Mouse (Mus musculus): ENCODE data around the gene Tmem234.

DNA sequence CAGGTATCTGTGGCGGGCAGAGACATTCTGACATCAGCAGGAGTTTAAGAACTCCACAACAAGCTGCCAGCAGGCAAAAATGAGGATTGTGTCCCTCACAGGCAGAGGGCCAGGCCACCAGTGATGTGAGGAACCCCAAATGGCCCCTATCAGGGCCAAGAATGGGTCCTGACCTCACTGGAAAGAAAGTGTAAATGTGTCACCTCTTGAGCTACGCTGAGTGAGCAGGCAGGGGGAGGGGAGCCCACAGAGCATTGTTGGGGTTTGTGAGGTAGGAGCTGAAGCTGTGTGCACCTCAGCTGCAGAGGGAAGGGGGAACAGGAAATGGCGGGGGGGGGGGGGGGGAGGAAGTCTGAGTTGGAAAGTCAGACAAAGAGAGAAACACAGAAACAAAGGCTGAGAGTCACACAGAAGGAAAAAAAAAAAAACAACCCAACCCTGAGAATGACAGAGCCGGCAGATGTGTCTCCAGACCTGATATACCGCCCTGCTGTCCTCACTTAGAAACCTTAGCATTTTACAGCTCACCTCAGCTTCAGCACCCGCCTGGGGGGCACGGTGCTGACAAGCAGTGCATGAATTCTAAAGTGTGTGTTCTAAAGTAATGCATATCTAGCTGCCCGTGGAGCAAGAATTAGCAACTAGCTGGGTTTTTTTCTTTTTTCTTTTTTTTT, 25.2 kb upstream of the Tmem234 start:
- TF ChIP-seq GATA1 (IDR thresholded peaks at IDR 0.05; ENCODE audit: low read length) (no peak), TAL1 (IDR thresholded peaks at IDR 0.05; ENCODE audit: low read length) (no peak)
